Mouse (Mus musculus) hindbrain, embryonic 16.5 days (tissue): ENCODE measurements at regions not wholly inside any gene's neighbourhood (a gene's known extent, or its start where the extent isn't known, plus 50 kb on each side); places are given as distances from the start of the nearest gene placed in this dataset.

Experiments used
- ATAC-seq: fragments of 200-750 bp; cut with Nextera tagmentation; 2 replicates; pipeline ENCODE4 v1.8.0; 2017; ENCODE audit warnings: moderate TSS enrichment, moderate library complexity
- H3K27ac ChIP-seq: fragments of 300-500 bp; sonication (generic); 2 replicates; pipeline ENCODE4 v1.5.1; 2014; ENCODE audit warnings: low read depth, mild to moderate bottlenecking, control low read depth, low read length, moderate library complexity
- H3K27me3 ChIP-seq: fragments of 300-500 bp; sonication (generic); replicated peaks from 2 replicates; pipeline ENCODE4 v1.6.1; 2014; ENCODE audit warnings: low read length; ENCODE audit not compliant: control insufficient read depth, insufficient read depth
- H3K36me3 ChIP-seq: fragments of 300-500 bp; sonication (generic); 2 replicates; pipeline ENCODE4 v1.6.1; 2014; ENCODE audit warnings: mild to moderate bottlenecking, low read length, moderate library complexity, mixed read lengths; ENCODE audit not compliant: control insufficient read depth, insufficient read depth
- H3K4me1 ChIP-seq: fragments of 300-500 bp; sonication (generic); 2 replicates; pipeline ENCODE4 v1.6.1; 2014; ENCODE audit warnings: low read depth, low read length; ENCODE audit not compliant: control insufficient read depth, insufficient read depth
- H3K4me2 ChIP-seq: fragments of 300-500 bp; sonication (generic); 2 replicates; pipeline ENCODE4 v1.6.1; 2014; ENCODE audit warnings: mild to moderate bottlenecking, low read length, control low read depth, moderate library complexity
- H3K4me3 ChIP-seq: fragments of 300-500 bp; sonication (generic); 2 replicates; pipeline ENCODE4 v1.5.1; 2014; ENCODE audit warnings: mild to moderate bottlenecking, low read length, control low read depth, moderate library complexity
- H3K9ac ChIP-seq: fragments of 300-500 bp; sonication (generic); 2 replicates; pipeline ENCODE4 v1.6.1; 2014; ENCODE audit warnings: low read depth, mild to moderate bottlenecking, control low read depth, low read length, moderate library complexity
- H3K9me3 ChIP-seq: fragments of 300-500 bp; sonication (generic); 2 replicates; pipeline ENCODE4 v1.6.1; 2014; ENCODE audit warnings: mild to moderate bottlenecking, low read length, moderate library complexity; ENCODE audit not compliant: control insufficient read depth
- WGBS: fragments of 180-500 bp; shearing (Covaris S2); extraction: QIAGEN DNeasy Blood & Tissue Kit; methylation state at CpG from one replicate; pipeline ENCODE4 v1.1.7; 2014; 5-methylcytosine and 5-hydroxymethylcytosine counted together

- Histone ChIP-seq H3K4me1 (no peaks in the 10 kb centered on the region; the same call in 1 of the 2 replicates), H3K36me3 (no peaks in the 10 kb centered on the region), H3K27ac (no peak overlapping the region), H3K4me2 (no peak overlapping the region), H3K9ac (no peak overlapping the region), H3K27me3 (no peaks in the 10 kb centered on the region), H3K4me3 (no peak overlapping the region), H3K9me3 (no peaks in the 10 kb centered on the region)
- WGBS = 95% methylated on average over 3 of the region's 3 CpGs
- no peak for ATAC-seq
Measured at GRCm38 (mm10) chr13:90724598-90724997, 180.6 kb downstream of the Atp6ap1l start.

- Histone ChIP-seq H3K4me3 (no peak overlapping the region), H3K36me3 (no peaks in the 10 kb centered on the region), H3K9me3 (no peaks in the 10 kb centered on the region), H3K27me3 (no peaks in the 10 kb centered on the region), H3K27ac (no peak overlapping the region), H3K9ac (no peak overlapping the region), H3K4me2 (no peak overlapping the region), H3K4me1 (no peaks in the 10 kb centered on the region; the same call in 1 of the 2 replicates)
- 36% methylated on average over 3 of the region's 3 CpGs for WGBS
- ATAC-seq = no peak; the same call in 1 of the 2 replicates
Measured at GRCm38 (mm10) chr13:90723533-90723898, 181.6 kb downstream of the Atp6ap1l start.

GRCm38 (mm10) chr13:90722599-90723532 lies 182.3 kb downstream of the Atp6ap1l start:
- Histone ChIP-seq H3K9me3 (no peaks in the 10 kb centered on the region), H3K4me3 (no peak overlapping the region), H3K9ac (no peak overlapping the region), H3K27me3 (no peaks in the 10 kb centered on the region), H3K4me1 (no peaks in the 10 kb centered on the region; the same call in 1 of the 2 replicates), H3K4me2 (no peak overlapping the region), H3K36me3 (no peaks in the 10 kb centered on the region), H3K27ac (no peak overlapping the region)
- ATAC-seq = peak; percentile 56; the same call in 1 of the 2 replicates
- WGBS = 67% methylated on average over 8 of the region's 8 CpGs

GRCm38 (mm10) chr13:90684324-90684723 lies 220.8 kb downstream of the Atp6ap1l start:
- H3K4me3 ChIP-seq = no peak overlapping the region
- H3K9ac ChIP-seq = no peak overlapping the region
- 91% methylated on average over 2 of the region's 2 CpGs for WGBS
- H3K27me3 ChIP-seq = no peaks in the 10 kb centered on the region
- no peak overlapping the region for H3K4me2 ChIP-seq
- H3K36me3 ChIP-seq = no peaks in the 10 kb centered on the region
- no peaks in the 10 kb centered on the region for H3K9me3 ChIP-seq
- no peaks in the 10 kb centered on the region for H3K4me1 ChIP-seq
- ATAC-seq = no peak
- no peak overlapping the region for H3K27ac ChIP-seq

- ATAC-seq = no peak
Measured at GRCm38 (mm10) chr13:90679162-90680010, 225.8 kb downstream of the Atp6ap1l start.

GRCm38 (mm10) chr13:90673823-90674222 lies 231.3 kb downstream of the Atp6ap1l start:
- Histone ChIP-seq H3K27me3 (no peaks in the 10 kb centered on the region), H3K27ac (no peak overlapping the region), H3K4me1 (no peaks in the 10 kb centered on the region), H3K9ac (no peak overlapping the region), H3K4me2 (no peak overlapping the region), H3K4me3 (no peak overlapping the region), H3K9me3 (no peaks in the 10 kb centered on the region), H3K36me3 (no peaks in the 10 kb centered on the region)
- WGBS = 78% methylated on average over 3 of the region's 3 CpGs
- ATAC-seq = no peak

More at GRCm38 (mm10) chr13:90679162-90680010, 225.8 kb downstream of the Atp6ap1l start:
- WGBS = 63% methylated on average over 8 of the region's 8 CpGs
- Histone ChIP-seq H3K36me3 (no peaks in the 10 kb centered on the region), H3K4me2 (no peak overlapping the region), H3K27ac (no peak overlapping the region), H3K9me3 (no peaks in the 10 kb centered on the region), H3K27me3 (no peaks in the 10 kb centered on the region), H3K4me3 (no peak overlapping the region), H3K9ac (no peak overlapping the region), H3K4me1 (no peaks in the 10 kb centered on the region)

GRCm38 (mm10) chr13:90673079-90673478 lies 232.1 kb downstream of the Atp6ap1l start:
- H3K4me2 ChIP-seq = no peak overlapping the region
- ATAC-seq = no peak
- H3K4me1 ChIP-seq = no peaks in the 10 kb centered on the region
- no peaks in the 10 kb centered on the region for H3K27me3 ChIP-seq
- H3K9ac ChIP-seq = no peak overlapping the region
- H3K4me3 ChIP-seq = no peak overlapping the region
- H3K36me3 ChIP-seq = no peaks in the 10 kb centered on the region
- no peak overlapping the region for H3K27ac ChIP-seq
- 93% methylated on average over 1 of the region's 1 CpGs for WGBS
- H3K9me3 ChIP-seq = no peaks in the 10 kb centered on the region

- H3K9me3 ChIP-seq = no peaks in the 10 kb centered on the region
- 77% methylated on average over 3 of the region's 3 CpGs for WGBS
- no peaks in the 10 kb centered on the region for H3K27me3 ChIP-seq
- H3K4me1 ChIP-seq = no peaks in the 10 kb centered on the region; the same call in 1 of the 2 replicates
- H3K9ac ChIP-seq = no peak overlapping the region
- H3K36me3 ChIP-seq = peaks cover 2% of the 10 kb centered on the region; the same call in 1 of the 2 replicates
- ATAC-seq = 0 out of 2 replicates have a peak, but pooled peaks have one; percentile 4
- H3K27ac ChIP-seq = no peak overlapping the region
- H3K4me2 ChIP-seq = no peak overlapping the region
- H3K4me3 ChIP-seq = no peak overlapping the region
Measured at GRCm38 (mm10) chr13:90661567-90662141, 243.5 kb downstream of the Atp6ap1l start.
